Mouse (Mus musculus) CH12.LX (cell line): ENCODE results near the gene Traf3. TPM values are rescaled to one million over a fixed set of nuclear protein-coding genes. Genes with fewer than 3 reads are reported as not detected.

Experiments used
- DNase-seq: peaks from one replicate; pipeline ENCODE4 v3.0.0-alpha.2; 2013; ENCODE audit errors: extremely low read depth
- H3K27ac ChIP-seq: 2 replicates; pipeline ENCODE4 v1.5.1; 2012; ENCODE audit warnings: low read depth, mild to moderate bottlenecking, control low read depth, moderate library complexity; ENCODE audit not compliant: insufficient read depth
- H3K27me3 ChIP-seq: replicated peaks from 2 replicates; pipeline ENCODE3; 2012; ENCODE audit warnings: inconsistent platforms
- H3K36me3 ChIP-seq, 2 experiments: replicated peaks in 1 of 2; 2 replicates each; pipeline versions ENCODE3 to v1.6.1; 2012; ENCODE audit warnings: inconsistent platforms in 1 of 2, low read length in 1 of 2, mild to moderate bottlenecking in 1 of 2, mixed read lengths in 1 of 2, moderate library complexity in 1 of 2; ENCODE audit not compliant: control insufficient read depth in 1 of 2, insufficient read depth in 1 of 2
- H3K4me1 ChIP-seq, 2 experiments: 2 replicates each; pipeline ENCODE4 v1.6.1; 2012; ENCODE audit warnings: inconsistent platforms in 1 of 2, moderate library complexity in 1 of 2; ENCODE audit not compliant: insufficient read depth in 2 of 2, control insufficient read depth in 1 of 2
- H3K4me2 ChIP-seq: 2 replicates; pipeline ENCODE4 v1.6.1; 2012; ENCODE audit warnings: low read depth, mild to moderate bottlenecking, control low read depth; ENCODE audit not compliant: poor library complexity, insufficient read depth, severe bottlenecking
- H3K4me3 ChIP-seq, 3 experiments: fragments of 150-350 bp in 1 of 3; sonication (generic) in 1 of 3; replicated peaks in 1 of 3; 2 replicates each; pipeline versions ENCODE3 to v1.5.1; 2011 to 2012; ENCODE audit warnings: low read depth in 2 of 3, low read length in 2 of 3, mild to moderate bottlenecking in 2 of 3, moderate library complexity in 2 of 3, control low read depth in 1 of 3, improper control_type of control experiment in 1 of 3, inconsistent platforms in 1 of 3, mixed read lengths in 1 of 3; ENCODE audit not compliant: poor library complexity in 1 of 3
- H3K79me2 ChIP-seq: replicated peaks from 2 replicates; pipeline ENCODE4 v1.6.1; 2012; ENCODE audit warnings: mild to moderate bottlenecking, moderate library complexity; ENCODE audit not compliant: control insufficient read depth, poor library complexity, insufficient read depth, severe bottlenecking; ENCODE audit errors: extremely low read depth
- H3K9ac ChIP-seq: 2 replicates; pipeline ENCODE4 v1.6.1; 2012; ENCODE audit warnings: low read depth, mild to moderate bottlenecking, control low read depth, moderate library complexity; ENCODE audit not compliant: insufficient read depth
- H3K9me3 ChIP-seq: replicated peaks from 2 replicates; pipeline ENCODE3; 2012; ENCODE audit warnings: low read length, inconsistent platforms, mixed read lengths
- CHD2 ChIP-seq: IDR thresholded peaks from 2 replicates; pipeline ENCODE4 v1.6.1; 2011; ENCODE audit warnings: low read length, improper control_type of control experiment
- IRF4 ChIP-seq: IDR thresholded peaks from 2 replicates; pipeline ENCODE4 v1.6.1; 2014; ENCODE audit warnings: low read depth, mild to moderate bottlenecking, inconsistent platforms, low read length, improper control_type of control experiment
- JUND ChIP-seq: conservative IDR thresholded peaks from 2 replicates; pipeline ENCODE4 v1.6.1; 2011; ENCODE audit warnings: low read depth, low read length, improper control_type of control experiment
- MAFK ChIP-seq: IDR thresholded peaks from 2 replicates; pipeline ENCODE4 v1.6.1; 2011; ENCODE audit warnings: low read length, improper control_type of control experiment; ENCODE audit not compliant: insufficient replicate concordance
- NELFE ChIP-seq: IDR thresholded peaks from 2 replicates; pipeline ENCODE4 v1.6.1; 2011; ENCODE audit warnings: low read depth, low read length, improper control_type of control experiment
- PAX5 ChIP-seq: IDR thresholded peaks from 2 replicates; pipeline ENCODE4 v1.6.1; 2012; ENCODE audit warnings: low read length, inconsistent platforms, mixed read lengths
- RAD21 ChIP-seq: IDR thresholded peaks from 2 replicates; pipeline ENCODE4 v1.6.1; 2011; ENCODE audit warnings: low read depth, mild to moderate bottlenecking, low read length, improper control_type of control experiment, moderate library complexity
- TBP ChIP-seq: conservative IDR thresholded peaks from 2 replicates; pipeline ENCODE4 v1.6.1; 2011; ENCODE audit warnings: low read depth, low read length, improper control_type of control experiment
- TCF12 ChIP-seq: IDR thresholded peaks from 2 replicates; pipeline ENCODE4 v1.6.1; 2014; ENCODE audit warnings: low read depth, mild to moderate bottlenecking, inconsistent platforms, low read length, improper control_type of control experiment
- ZC3H11A ChIP-seq: IDR thresholded peaks from 2 replicates; pipeline ENCODE4 v1.6.1; 2012; ENCODE audit warnings: low read depth, mild to moderate bottlenecking, inconsistent platforms, low read length, improper control_type of control experiment
- ZKSCAN1 ChIP-seq: IDR thresholded peaks from 2 replicates; pipeline ENCODE4 v1.6.1; 2012; ENCODE audit warnings: low read depth, inconsistent platforms, low read length, improper control_type of control experiment, borderline replicate concordance
- ZNF384 ChIP-seq: IDR thresholded peaks from 2 replicates; pipeline ENCODE4 v1.6.1; 2012; ENCODE audit warnings: low read depth, low read length, improper control_type of control experiment, inconsistent platforms
- dilution Hi-C: fragments of 300-500 bp; cut with MboI; formaldehyde crosslinking; loops from 2 replicates; pipeline ENCODE4 v1.14.3; 2020; ENCODE audit warnings: low sequenced_read_pairs; ENCODE audit not compliant: extremely low pct_unique_long_range_greater_than_20kb, extremely low pct_ligation_motif_present
- in situ Hi-C: fragments of 300-500 bp; cut with MboI; formaldehyde crosslinking; loops from 3 replicates; pipeline ENCODE4 v1.14.3; 2019; ENCODE audit warnings: low sequenced_read_pairs, low pct_ligation_motif_present, low pct_unique_long_range_greater_than_20kb, mixed read lengths
- polyA plus RNA-seq: library from polyadenylated mRNA; unstranded; fragments of >175 nt; gene quantifications from 2 replicates; pipeline ENCODE4 v1.2.1, GENCODE M21; 2012; ENCODE audit warnings: low read depth; ENCODE audit not compliant: insufficient read length
- total RNA-seq, 2 experiments: library from RNA; depleted of rRNA; stranded (reverse); fragments of 300-350 nt in 1 of 2; fragments of >200 nt in 1 of 2; gene quantifications; 2 replicates each; pipeline ENCODE4 v1.2.3; 2012 to 2014

Gene Traf3
- total and polyA plus RNA-seq, 3 experiments, result 10.9 to 33.1 (median 17.5) TPM

DNA sequence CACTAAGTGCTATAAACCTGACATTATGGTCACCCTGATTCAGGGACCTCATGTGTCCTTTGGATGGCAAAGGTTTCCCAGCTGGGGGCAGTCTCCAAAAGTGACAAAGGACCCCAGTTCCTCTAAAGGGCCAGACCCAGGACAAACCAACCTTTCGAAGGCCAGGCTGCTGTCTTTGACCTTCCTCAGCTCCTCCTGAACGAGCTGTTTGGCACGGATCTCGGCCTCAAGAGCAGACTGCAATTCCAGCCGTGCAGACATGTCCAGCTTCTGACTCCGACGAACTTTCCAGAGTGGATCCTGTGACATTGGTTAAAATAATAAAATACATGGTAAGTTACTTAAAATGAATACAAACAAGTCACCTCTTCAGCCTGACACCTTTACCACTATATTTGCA lies 148.1 kb downstream of the Traf3 start:
- in situ Hi-C loops, result no loop called here
- no peak for DNase-seq

More for the DNA sequence above, 148.1 kb downstream of the Traf3 start:
- H3K27me3 ChIP-seq, result no peaks in the 10 kb centered on the region
- peaks cover 87 to 100% of the 10 kb centered on the region in 2 experiments for H3K36me3 ChIP-seq
- no peak overlapping the region for H3K9ac ChIP-seq
- H3K27ac ChIP-seq, result no peak overlapping the region
- TF ChIP-seq NELFE (no peak), MAFK (no peak), ZKSCAN1 (no peak), TBP (no peak), IRF4 (no peak), JUND (no peak), ZNF384 (no peak), CHD2 (no peak), ZC3H11A (no peak), TCF12 (no peak), PAX5 (no peak), RAD21 (no peak)
- peaks cover 6% of the 10 kb centered on the region for H3K9me3 ChIP-seq
- H3K4me3 ChIP-seq, result no peak overlapping the region
- no peaks in the 10 kb centered on the region for H3K79me2 ChIP-seq
- dilution Hi-C loops, result no loop called here
- H3K4me1 ChIP-seq, result peaks cover 0 to 4% of the 10 kb centered on the region in 2 experiments; a peak in 1 of 4 replicates
- no peak overlapping the region for H3K4me2 ChIP-seq

Other genes starting within 250 kb of the Traf3 start
- gene Ankrd9, start 187.3 kb upstream of the Traf3 start, total RNA-seq (2012; rRNA removed), result 4.7 and 5.2 TPM in 2 replicates
- gene Ankrd9, start 187.3 kb upstream of the Traf3 start, total RNA-seq (2014; rRNA removed), result 2.1 and 2.5 TPM in 2 replicates
- gene Ankrd9, start 187.3 kb upstream of the Traf3 start, polyA plus RNA-seq, result 1.5 and 2.4 TPM in 2 replicates
- 6.1 and 6.5 TPM in 2 replicates for gene Rcor1, start 127.0 kb upstream of the Traf3 start, total RNA-seq (2012; rRNA removed)
- gene Rcor1, start 127.0 kb upstream of the Traf3 start, total RNA-seq (2014; rRNA removed), result 8.3 and 8.5 TPM in 2 replicates
- 15.0 and 16.1 TPM in 2 replicates for gene Rcor1, start 127.0 kb upstream of the Traf3 start, polyA plus RNA-seq
- gene 4930595D18Rik, start 18.1 kb downstream of the Traf3 start, total RNA-seq (2012; rRNA removed), result not detected in 2 replicates
- 0.43 TPM in 1 of 2 replicates, not detected in the other for gene 4930595D18Rik, start 18.1 kb downstream of the Traf3 start, total RNA-seq (2014; rRNA removed)
- 0.57 and 0.61 TPM in 2 replicates for gene 4930595D18Rik, start 18.1 kb downstream of the Traf3 start, polyA plus RNA-seq
- 0.55 and 1.1 TPM in 2 replicates for gene Amn, start 104.7 kb downstream of the Traf3 start, total RNA-seq (2012; rRNA removed)
- gene Amn, start 104.7 kb downstream of the Traf3 start, total RNA-seq (2014; rRNA removed), result 0.62 TPM in 1 of 2 replicates, not detected in the other
- 0.61 and 0.79 TPM in 2 replicates for gene Amn, start 104.7 kb downstream of the Traf3 start, polyA plus RNA-seq
- gene Cdc42bpb, start 211.3 kb downstream of the Traf3 start, total RNA-seq (2012; rRNA removed), result 20.6 and 25.4 TPM in 2 replicates
- gene Cdc42bpb, start 211.3 kb downstream of the Traf3 start, total RNA-seq (2014; rRNA removed), result 12.9 and 16.7 TPM in 2 replicates
- 22.9 and 29.7 TPM in 2 replicates for gene Cdc42bpb, start 211.3 kb downstream of the Traf3 start, polyA plus RNA-seq
- not detected in 2 replicates for gene Lbhd2, start 240.4 kb downstream of the Traf3 start, total RNA-seq (2012; rRNA removed)
- not detected in 2 replicates for gene Lbhd2, start 240.4 kb downstream of the Traf3 start, total RNA-seq (2014; rRNA removed)
- not detected in 2 replicates for gene Lbhd2, start 240.4 kb downstream of the Traf3 start, polyA plus RNA-seq